Mouse (Mus musculus): ENCODE results near the gene Tnni1.

Gene Tnni1

GRCm38 (mm10) chr1:135807546-135807945, 28.3 kb downstream of the Tnni1 start:
- Histone ChIP-seq H3K4me1 (replicated peaks; ENCODE audit: low read depth, low read length) (peaks cover 39% of the 10 kb centered on the region), H3K9me3 (ENCODE audit: low read length) (no peaks in the 10 kb centered on the region), H3K4me3 (replicated peaks; ENCODE audit: low read length) (0 out of 2 replicates have a peak overlapping the region, but pooled peaks have one; percentile 17), H3K36me3 (ENCODE audit: insufficient read depth, low read length) (no peaks in the 10 kb centered on the region), H3K27me3 (ENCODE audit: insufficient read depth, low read length) (peaks cover 22% of the 10 kb centered on the region)
- TF ChIP-seq NANOG (IDR thresholded peaks at IDR 0.05; ENCODE audit: borderline replicate concordance, low read length) (no peak), POU5F1 (IDR thresholded peaks at IDR 0.05; ENCODE audit: borderline replicate concordance, low read length) (no peak), CTCF (conservative IDR thresholded peaks at IDR 0.05; ENCODE audit: low read length) (no peak)

DNA sequence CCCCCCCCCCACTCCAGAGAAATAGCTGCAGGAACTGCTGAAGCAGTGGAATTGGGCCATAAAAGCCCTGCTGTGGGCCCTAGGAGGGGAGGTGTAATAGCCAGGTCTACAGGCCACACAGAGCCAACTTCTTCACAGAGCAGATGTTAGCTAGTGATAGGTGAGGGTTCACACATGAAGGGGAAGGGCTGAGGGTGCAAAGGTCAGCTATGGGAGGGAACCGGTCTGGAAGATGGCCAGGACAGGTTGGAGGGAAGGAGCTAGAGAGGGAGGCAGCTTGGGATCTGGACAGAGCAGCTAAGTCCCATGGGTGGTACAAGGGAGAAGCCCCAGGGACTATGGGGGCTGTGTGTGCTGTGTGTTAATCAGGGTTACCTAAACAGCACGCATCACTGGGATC, 30.9 kb downstream of the Tnni1 start:
- no peak for TF ChIP-seq POU5F1 (IDR thresholded peaks at IDR 0.05; ENCODE audit: borderline replicate concordance, low read length)
- TF ChIP-seq CTCF (conservative IDR thresholded peaks at IDR 0.05; ENCODE audit: low read length): no peak
- no peak for TF ChIP-seq NANOG (IDR thresholded peaks at IDR 0.05; ENCODE audit: borderline replicate concordance, low read length)
- Histone ChIP-seq H3K9me3 (ENCODE audit: low read length) (no peaks in the 10 kb centered on the region), H3K4me1 (replicated peaks; ENCODE audit: low read depth, low read length) (peaks cover 55% of the 10 kb centered on the region), H3K4me3 (replicated peaks; ENCODE audit: low read length) (no peak overlapping the region), H3K36me3 (ENCODE audit: insufficient read depth, low read length) (no peaks in the 10 kb centered on the region), H3K27me3 (ENCODE audit: insufficient read depth, low read length) (peaks cover 20% of the 10 kb centered on the region)

DNA sequence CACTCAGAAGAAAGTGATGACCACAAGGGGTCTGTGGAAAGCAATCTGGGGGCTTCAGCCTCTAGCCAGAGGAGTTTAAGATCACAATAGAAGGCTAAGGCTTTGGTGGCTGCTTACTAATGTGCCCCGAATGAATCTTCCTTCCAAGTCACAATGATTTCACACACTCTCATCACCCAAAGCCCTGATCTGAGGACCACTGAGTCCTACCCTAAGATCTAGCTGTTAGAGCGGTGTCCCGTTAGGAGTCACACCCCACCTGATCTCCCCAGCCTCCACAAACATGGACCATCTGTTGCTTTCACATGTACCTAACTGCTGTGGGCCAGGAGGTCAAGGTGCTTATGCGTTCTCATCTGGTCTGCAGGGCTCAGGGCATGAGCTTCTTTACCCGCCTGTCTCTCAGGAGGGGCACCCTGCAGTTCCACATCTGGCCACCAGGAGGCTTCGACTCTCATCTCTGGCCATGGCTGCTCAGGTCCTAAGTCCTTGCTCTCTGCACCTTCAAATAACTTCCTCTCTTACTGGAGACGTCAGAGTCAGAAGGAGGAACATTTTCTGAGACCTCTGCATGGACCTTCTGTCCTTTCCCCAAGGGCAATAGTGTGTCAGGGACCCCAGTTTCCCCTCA, 31.9 kb downstream of the Tnni1 start:
- peak; percentile 100 for TF ChIP-seq CTCF (conservative IDR thresholded peaks at IDR 0.05; ENCODE audit: low read length)
- TF ChIP-seq POU5F1 (IDR thresholded peaks at IDR 0.05; ENCODE audit: borderline replicate concordance, low read length): no peak
- H3K36me3 ChIP-seq (ENCODE audit: insufficient read depth, low read length): no peaks in the 10 kb centered on the region
- no peaks in the 10 kb centered on the region for H3K9me3 ChIP-seq (ENCODE audit: low read length)
- H3K4me1 ChIP-seq (replicated peaks; ENCODE audit: low read depth, low read length): peaks cover 50% of the 10 kb centered on the region
- peaks cover 29% of the 10 kb centered on the region for H3K27me3 ChIP-seq (ENCODE audit: insufficient read depth, low read length)
- H3K4me3 ChIP-seq (replicated peaks; ENCODE audit: low read length): no peak overlapping the region

- no peaks in the 10 kb centered on the region for H3K9me3 ChIP-seq (ENCODE audit: low read length)
- H3K4me3 ChIP-seq (replicated peaks; ENCODE audit: low read length): no peak overlapping the region
- TF ChIP-seq NANOG (IDR thresholded peaks at IDR 0.05; ENCODE audit: borderline replicate concordance, low read length) (no peak), CTCF (conservative IDR thresholded peaks at IDR 0.05; ENCODE audit: low read length) (no peak), POU5F1 (IDR thresholded peaks at IDR 0.05; ENCODE audit: borderline replicate concordance, low read length) (no peak)
- peaks cover 39% of the 10 kb centered on the region for H3K27me3 ChIP-seq (ENCODE audit: insufficient read depth, low read length)
- no peaks in the 10 kb centered on the region for H3K36me3 ChIP-seq (ENCODE audit: insufficient read depth, low read length)
- H3K4me1 ChIP-seq (replicated peaks; ENCODE audit: low read depth, low read length): peaks cover 46% of the 10 kb centered on the region
Observed at GRCm38 (mm10) chr1:135812205-135812604, 33.0 kb downstream of the Tnni1 start.

DNA sequence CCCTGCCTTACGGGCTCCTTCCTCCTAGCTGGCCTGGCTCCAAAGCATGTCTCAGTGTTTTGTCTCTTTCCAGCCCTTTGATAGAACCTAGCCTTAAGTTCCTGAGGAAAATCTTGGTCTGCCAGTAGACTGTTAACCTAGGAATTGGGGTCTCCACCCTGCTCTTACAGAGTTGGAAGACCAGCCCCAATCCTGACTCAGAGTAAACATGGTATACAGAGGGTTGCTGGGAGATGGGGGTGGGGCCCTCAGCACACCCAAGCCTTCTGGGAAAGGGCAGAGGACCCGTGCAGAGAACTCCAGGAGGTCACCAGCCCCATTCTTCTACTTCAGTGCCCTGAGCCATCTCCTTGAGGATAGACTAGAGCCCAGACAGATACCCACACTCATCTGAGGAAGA, 33.4 kb downstream of the Tnni1 start:
- H3K4me3 ChIP-seq (replicated peaks; ENCODE audit: low read length): peak overlapping the region; percentile 53; the same call in 1 of the 2 replicates
- peaks cover 44% of the 10 kb centered on the region for H3K27me3 ChIP-seq (ENCODE audit: insufficient read depth, low read length)
- no peaks in the 10 kb centered on the region for H3K36me3 ChIP-seq (ENCODE audit: insufficient read depth, low read length)
- TF ChIP-seq POU5F1 (IDR thresholded peaks at IDR 0.05; ENCODE audit: borderline replicate concordance, low read length) (no peak), CTCF (conservative IDR thresholded peaks at IDR 0.05; ENCODE audit: low read length) (no peak), NANOG (IDR thresholded peaks at IDR 0.05; ENCODE audit: borderline replicate concordance, low read length) (no peak)
- H3K9me3 ChIP-seq (ENCODE audit: low read length): no peaks in the 10 kb centered on the region
- peaks cover 44% of the 10 kb centered on the region for H3K4me1 ChIP-seq (replicated peaks; ENCODE audit: low read depth, low read length)

DNA sequence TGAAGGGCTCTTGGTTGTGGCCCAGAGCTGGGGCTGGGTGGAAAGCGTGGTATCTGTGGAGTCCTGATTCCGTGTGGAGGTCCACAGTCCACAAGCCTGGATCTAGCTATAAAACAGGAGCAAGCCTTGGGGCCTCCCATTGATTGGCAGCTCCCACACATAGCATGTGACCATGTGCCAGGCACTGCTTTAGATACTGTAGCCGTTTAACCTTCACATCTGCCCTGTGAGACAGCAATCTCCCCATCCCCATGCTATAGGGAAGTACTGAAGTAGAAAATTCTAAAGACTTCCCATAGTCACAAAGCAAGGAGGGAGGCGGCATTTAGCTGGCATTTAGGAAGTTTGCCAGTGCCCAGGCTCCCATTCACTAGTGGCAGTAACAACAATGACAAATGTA, 33.8 kb downstream of the Tnni1 start:
- Histone ChIP-seq H3K27me3 (ENCODE audit: insufficient read depth, low read length) (peaks cover 48% of the 10 kb centered on the region), H3K4me1 (replicated peaks; ENCODE audit: low read depth, low read length) (peaks cover 44% of the 10 kb centered on the region), H3K4me3 (replicated peaks; ENCODE audit: low read length) (peak overlapping the region; percentile 53; the same call in 1 of the 2 replicates), H3K36me3 (ENCODE audit: insufficient read depth, low read length) (no peaks in the 10 kb centered on the region), H3K9me3 (ENCODE audit: low read length) (no peaks in the 10 kb centered on the region)
- TF ChIP-seq POU5F1 (IDR thresholded peaks at IDR 0.05; ENCODE audit: borderline replicate concordance, low read length): no peak
- no peak for TF ChIP-seq CTCF (conservative IDR thresholded peaks at IDR 0.05; ENCODE audit: low read length)
- no peak for TF ChIP-seq NANOG (IDR thresholded peaks at IDR 0.05; ENCODE audit: borderline replicate concordance, low read length)

GRCm38 (mm10) chr1:135813687-135814395, 34.6 kb downstream of the Tnni1 start:
- TF ChIP-seq POU5F1 (IDR thresholded peaks at IDR 0.05; ENCODE audit: borderline replicate concordance, low read length) (no peak), CTCF (conservative IDR thresholded peaks at IDR 0.05; ENCODE audit: low read length) (no peak), NANOG (IDR thresholded peaks at IDR 0.05; ENCODE audit: borderline replicate concordance, low read length) (no peak)
- no peak overlapping the region for H3K4me3 ChIP-seq (replicated peaks; ENCODE audit: low read length)

DNA sequence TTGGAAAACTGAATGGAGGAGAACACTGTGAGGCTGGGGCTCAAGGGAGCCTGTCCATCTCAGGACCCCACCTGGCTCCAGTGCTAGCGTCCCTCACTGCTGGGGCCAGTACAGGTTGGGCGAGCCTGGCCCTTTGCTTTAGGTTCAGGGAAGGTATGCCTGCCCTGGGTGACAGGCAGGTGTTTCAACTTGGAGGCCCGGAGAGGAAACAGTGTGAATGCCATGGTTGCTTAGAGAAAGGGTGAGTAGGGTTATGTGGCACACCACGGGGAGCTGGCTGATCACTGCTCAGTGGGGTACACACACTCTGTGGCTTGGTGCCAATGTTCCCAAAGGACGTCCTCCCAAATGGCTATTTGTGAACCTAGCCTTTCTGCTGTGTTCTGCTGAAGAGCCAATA, 35.3 kb downstream of the Tnni1 start:
- Histone ChIP-seq H3K4me1 (replicated peaks; ENCODE audit: low read depth, low read length) (peaks cover 49% of the 10 kb centered on the region), H3K9me3 (ENCODE audit: low read length) (no peaks in the 10 kb centered on the region), H3K27me3 (ENCODE audit: insufficient read depth, low read length) (peaks cover 62% of the 10 kb centered on the region), H3K36me3 (ENCODE audit: insufficient read depth, low read length) (no peaks in the 10 kb centered on the region), H3K4me3 (replicated peaks; ENCODE audit: low read length) (no peak overlapping the region)
- TF ChIP-seq POU5F1 (IDR thresholded peaks at IDR 0.05; ENCODE audit: borderline replicate concordance, low read length) (no peak), NANOG (IDR thresholded peaks at IDR 0.05; ENCODE audit: borderline replicate concordance, low read length) (no peak), CTCF (conservative IDR thresholded peaks at IDR 0.05; ENCODE audit: low read length) (no peak)

More at GRCm38 (mm10) chr1:135813687-135814395, 34.6 kb downstream of the Tnni1 start:
- H3K36me3 ChIP-seq (ENCODE audit: insufficient read depth, low read length): no peaks in the 10 kb centered on the region
- peaks cover 55% of the 10 kb centered on the region for H3K27me3 ChIP-seq (ENCODE audit: insufficient read depth, low read length)
- peaks cover 44% of the 10 kb centered on the region for H3K4me1 ChIP-seq (replicated peaks; ENCODE audit: low read depth, low read length)
- no peaks in the 10 kb centered on the region for H3K9me3 ChIP-seq (ENCODE audit: low read length)
